Mouse (Mus musculus) adrenal gland, postnatal 0 days (tissue): ENCODE data around the gene E130309D02Rik. TPM values are rescaled to one million over a fixed set of nuclear protein-coding genes. Genes with fewer than 3 reads are reported as not detected.

ENCODE experiments used
- polyA plus RNA-seq: library from polyadenylated mRNA; unstranded; fragments of >200 nt; fragmentation: Nextera tagmentation; extraction: Ambion mirVana; gene quantifications from 2 replicates; pipeline ENCODE4 v1.2.1, GENCODE M21; 2015

E130309D02Rik gene
- 18.0 and 29.8 TPM in 2 replicates for polyA plus RNA-seq

GRCm38 (mm10) chr5:143314730-143315513 lies at the start of gene E130309D02Rik:
Gene E130309D02Rik (minus strand): TSS chr5:143315360.

GRCm38 (mm10) chr5:143356686-143357388 lies 41.7 kb upstream of the E130309D02Rik start, which contains the start of gene Grid2ip:
Gene Grid2ip (plus strand): TSS chr5:143357338.

GRCm38 (mm10) chr5:143328690-143329495 lies 13.7 kb upstream of the E130309D02Rik start, which contains the start of gene Zdhhc4:
Gene Zdhhc4 (minus strand): TSS chr5:143329256.

GRCm38 (mm10) chr5:143293404-143293803 lies 21.8 kb downstream of the E130309D02Rik start, which contains the start of gene Zfp853:
Gene Zfp853 (minus strand): TSS chr5:143293623.

DNA sequence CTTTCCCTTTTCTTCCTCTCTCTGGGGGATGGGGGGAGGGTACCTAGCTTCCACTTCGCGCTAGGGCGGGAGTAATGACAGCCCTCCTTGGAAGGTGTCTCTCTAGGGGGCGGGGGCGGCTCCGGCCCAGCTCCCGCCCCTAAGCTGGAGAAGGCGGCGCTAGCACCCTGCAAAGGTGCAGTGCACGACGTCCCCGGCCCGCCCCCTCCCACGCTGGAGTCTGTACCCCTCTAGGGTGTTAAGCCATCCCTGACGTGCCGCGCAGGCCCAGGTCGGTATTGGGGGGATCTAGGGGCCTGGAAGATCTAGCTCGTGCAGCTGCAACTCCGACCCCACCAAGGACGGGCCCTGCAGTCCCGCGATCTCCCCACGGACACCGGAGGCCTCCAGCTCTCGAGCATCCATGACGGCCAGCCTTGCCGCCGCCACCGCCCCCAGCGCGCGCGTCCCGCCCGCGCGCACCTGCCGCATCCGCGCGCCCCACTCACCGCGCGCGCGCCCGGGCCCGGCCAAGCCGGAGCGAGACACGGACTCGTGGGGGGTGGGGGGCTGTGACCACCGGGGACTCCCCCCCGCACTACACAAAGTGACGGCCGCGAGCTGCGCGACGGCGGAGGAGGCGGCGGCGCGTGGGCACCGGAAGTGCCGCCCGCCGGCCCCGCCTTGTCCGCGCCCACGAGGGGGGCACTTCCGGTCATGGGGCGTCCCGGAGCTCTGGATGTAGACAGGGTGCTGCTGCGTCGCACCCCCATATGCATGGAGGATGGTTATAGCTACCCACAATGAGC lies 45.6 kb downstream of the E130309D02Rik start, which contains the start of gene Zfp316:
TSS of gene Zfp316 (minus strand) at position 660 of the 788 bp plus-strand sequence.

Other genes starting within 250 kb of the E130309D02Rik start
- gene Rnf216, start 202.4 kb downstream of the E130309D02Rik start, polyA plus RNA-seq: 19.4 and 32.7 TPM in 2 replicates
- gene Olfr718-ps1, start 167.8 kb downstream of the E130309D02Rik start, polyA plus RNA-seq: 0.03 TPM in 1 of 2 replicates, not detected in the other
- 6.1 and 7.0 TPM in 2 replicates for gene Rbak, start 134.6 kb downstream of the E130309D02Rik start, polyA plus RNA-seq
- 0.05 TPM in 1 of 2 replicates, not detected in the other for gene Spdye4b, start 134.3 kb downstream of the E130309D02Rik start, polyA plus RNA-seq
- gene Spdye4a, start 88.5 kb downstream of the E130309D02Rik start, polyA plus RNA-seq: not detected in 2 replicates
- gene Zfp12, start 80.2 kb downstream of the E130309D02Rik start, polyA plus RNA-seq: 8.7 and 9.1 TPM in 2 replicates
- 3.0 and 3.4 TPM in 2 replicates for gene Zfp316, start 45.3 kb downstream of the E130309D02Rik start, polyA plus RNA-seq
- 0.04 and 0.20 TPM in 2 replicates for gene Zfp853, start 21.7 kb downstream of the E130309D02Rik start, polyA plus RNA-seq
- gene Zdhhc4, start 13.9 kb upstream of the E130309D02Rik start, polyA plus RNA-seq: 58.8 and 92.9 TPM in 2 replicates
- gene Grid2ip, start 42.0 kb upstream of the E130309D02Rik start, polyA plus RNA-seq: 0.37 and 0.61 TPM in 2 replicates
- 195 and 215 TPM in 2 replicates for gene Kdelr2, start 88.5 kb upstream of the E130309D02Rik start, polyA plus RNA-seq
- 8.5 and 14.0 TPM in 2 replicates for gene Daglb, start 149.2 kb upstream of the E130309D02Rik start, polyA plus RNA-seq
- 333 and 409 TPM in 2 replicates for gene Rac1, start 212.7 kb upstream of the E130309D02Rik start, polyA plus RNA-seq